Mouse (Mus musculus): ENCODE measurements around the gene St5. TPM values are rescaled to one million over a fixed set of nuclear protein-coding genes. Genes with fewer than 3 reads are reported as not detected.
A peak's percentile ranks its signal among the peaks of the same experiment; 100 is the strongest.

St5 gene
- polyA plus RNA-seq, 1 experiment from 2014 or later, result 53.5 TPM

DNA sequence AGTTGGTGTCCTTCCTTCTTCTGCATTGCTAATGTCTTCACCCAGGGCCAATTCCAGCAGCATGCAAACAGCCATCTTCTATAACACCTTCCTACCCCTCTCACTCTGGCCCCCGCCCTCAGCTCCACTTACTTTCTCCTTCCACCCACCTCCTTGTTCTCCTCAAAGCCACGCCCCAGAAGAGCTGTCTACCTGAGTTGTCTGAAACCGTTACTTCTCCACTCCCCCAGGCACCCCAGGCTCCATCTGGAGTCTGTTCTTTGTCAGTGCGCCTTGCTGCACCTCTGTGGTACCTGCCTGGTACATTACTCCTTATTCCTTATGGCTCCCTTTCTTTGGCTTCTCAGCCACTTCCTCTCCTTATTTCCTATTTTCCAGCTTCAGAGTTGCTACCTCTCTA is 170.3 kb downstream of the St5 start:
- Histone ChIP-seq H3K9me3 (replicated peaks) (no peaks in the 10 kb centered on the region), H3K36me3 (peaks cover 87% of the 10 kb centered on the region), H3K27ac (no peak overlapping the region), H3K27me3 (ENCODE audit: low read depth, poor library complexity, severe bottlenecking) (no peaks in the 10 kb centered on the region), H3K4me3 (no peak overlapping the region), H3K4me1 (no peaks in the 10 kb centered on the region)
- no peak for DNase-seq (ENCODE audit: low spot score)
- WGBS, result 71% methylated on average over 4 of the region's 4 CpGs

GRCm38 (mm10) chr7:109532691-109533090 is 170.7 kb downstream of the St5 start:
- WGBS, result 83% methylated on average over 3 of the region's 3 CpGs
- H3K36me3 ChIP-seq, result peaks cover 87% of the 10 kb centered on the region
- no peaks in the 10 kb centered on the region for H3K4me1 ChIP-seq
- no peaks in the 10 kb centered on the region for H3K27me3 ChIP-seq (ENCODE audit: low read depth, poor library complexity, severe bottlenecking)
- H3K27ac ChIP-seq, result no peak overlapping the region
- H3K4me3 ChIP-seq, result no peak overlapping the region
- H3K9me3 ChIP-seq (replicated peaks), result no peaks in the 10 kb centered on the region
- DNase-seq (ENCODE audit: low spot score), result no peak

GRCm38 (mm10) chr7:109531501-109531900 is 171.9 kb downstream of the St5 start:
- H3K9me3 ChIP-seq (replicated peaks), result no peaks in the 10 kb centered on the region
- no peak for DNase-seq (ENCODE audit: low spot score)
- H3K36me3 ChIP-seq, result peaks cover 89% of the 10 kb centered on the region
- H3K4me1 ChIP-seq, result no peaks in the 10 kb centered on the region
- no peaks in the 10 kb centered on the region for H3K27me3 ChIP-seq (ENCODE audit: low read depth, poor library complexity, severe bottlenecking)
- WGBS, result 87% methylated on average over 5 of the region's 5 CpGs
- H3K27ac ChIP-seq, result no peak overlapping the region
- no peak overlapping the region for H3K4me3 ChIP-seq

GRCm38 (mm10) chr7:109529741-109530140 is 173.7 kb downstream of the St5 start:
- H3K4me1 ChIP-seq, result no peaks in the 10 kb centered on the region
- DNase-seq (ENCODE audit: low spot score), result no peak
- H3K4me3 ChIP-seq, result no peak overlapping the region
- H3K36me3 ChIP-seq, result peaks cover 89% of the 10 kb centered on the region
- H3K27me3 ChIP-seq (ENCODE audit: low read depth, poor library complexity, severe bottlenecking), result no peaks in the 10 kb centered on the region
- no peaks in the 10 kb centered on the region for H3K9me3 ChIP-seq (replicated peaks)
- no peak overlapping the region for H3K27ac ChIP-seq
- WGBS, result 83% methylated on average over 2 of the region's 2 CpGs

DNA sequence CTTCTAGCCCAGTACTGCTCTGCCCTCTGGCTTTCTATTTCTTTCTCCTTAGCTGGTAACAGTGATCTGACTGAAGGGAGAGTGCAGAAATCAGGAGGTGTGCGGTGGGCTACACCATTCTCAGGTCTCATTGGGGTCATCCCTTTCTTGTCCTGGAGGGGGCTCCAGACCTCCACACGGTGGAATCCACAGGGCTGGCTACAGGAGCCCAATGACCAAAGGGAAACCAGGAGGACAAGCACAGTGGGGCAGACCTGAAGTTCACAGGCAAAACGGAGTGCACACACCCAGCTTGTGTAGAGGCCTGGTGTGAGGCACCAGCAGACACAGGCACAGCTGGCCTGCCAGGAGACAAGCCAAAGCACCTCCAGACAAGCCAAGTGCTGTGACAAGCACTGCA is 175.0 kb downstream of the St5 start:
- H3K27ac ChIP-seq, result no peak overlapping the region
- no peaks in the 10 kb centered on the region for H3K9me3 ChIP-seq (replicated peaks)
- 21% methylated on average over 3 of the region's 3 CpGs for WGBS
- H3K27me3 ChIP-seq (ENCODE audit: low read depth, poor library complexity, severe bottlenecking), result no peaks in the 10 kb centered on the region
- H3K4me3 ChIP-seq, result no peak overlapping the region
- H3K4me1 ChIP-seq, result no peaks in the 10 kb centered on the region
- H3K36me3 ChIP-seq, result peaks cover 89% of the 10 kb centered on the region
- peak; percentile 61 for DNase-seq (ENCODE audit: low spot score)

DNA sequence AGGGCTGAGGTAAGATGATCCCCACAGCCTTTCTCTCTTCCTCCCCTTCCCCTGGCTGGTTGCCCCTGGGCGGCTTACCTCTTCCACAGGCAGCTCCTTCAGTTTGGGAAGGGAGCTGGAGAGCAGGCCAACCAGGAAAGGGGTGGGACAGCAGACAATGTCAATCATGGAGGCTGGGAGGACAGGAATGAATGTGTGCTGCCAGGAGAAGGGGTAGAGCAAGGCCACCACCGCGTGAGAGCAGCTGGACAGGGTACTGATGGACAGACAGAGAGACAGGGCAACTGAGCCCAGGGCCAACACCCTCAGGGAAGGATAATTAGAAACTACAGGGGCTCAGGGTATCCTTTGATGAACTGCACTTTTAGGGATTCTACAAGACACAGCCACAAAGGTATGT is 175.9 kb downstream of the St5 start:
- DNase-seq (ENCODE audit: low spot score), result no peak
- H3K4me1 ChIP-seq, result no peaks in the 10 kb centered on the region
- H3K27me3 ChIP-seq (ENCODE audit: low read depth, poor library complexity, severe bottlenecking), result no peaks in the 10 kb centered on the region
- 65% methylated on average over 3 of the region's 3 CpGs for WGBS
- H3K27ac ChIP-seq, result no peak overlapping the region
- H3K9me3 ChIP-seq (replicated peaks), result no peaks in the 10 kb centered on the region
- peaks cover 91% of the 10 kb centered on the region for H3K36me3 ChIP-seq
- H3K4me3 ChIP-seq, result no peak overlapping the region

- Histone ChIP-seq H3K4me1 (peaks cover 3% of the 10 kb centered on the region), H3K27me3 (ENCODE audit: low read depth, poor library complexity, severe bottlenecking) (no peaks in the 10 kb centered on the region), H3K9me3 (replicated peaks) (no peaks in the 10 kb centered on the region), H3K36me3 (peaks cover 91% of the 10 kb centered on the region), H3K27ac (no peak overlapping the region), H3K4me3 (no peak overlapping the region)
- 65% methylated on average over 16 of the region's 16 CpGs for WGBS
- no peak for DNase-seq (ENCODE audit: low spot score)
Measured at GRCm38 (mm10) chr7:109525740-109526663, 177.4 kb downstream of the St5 start.

DNA sequence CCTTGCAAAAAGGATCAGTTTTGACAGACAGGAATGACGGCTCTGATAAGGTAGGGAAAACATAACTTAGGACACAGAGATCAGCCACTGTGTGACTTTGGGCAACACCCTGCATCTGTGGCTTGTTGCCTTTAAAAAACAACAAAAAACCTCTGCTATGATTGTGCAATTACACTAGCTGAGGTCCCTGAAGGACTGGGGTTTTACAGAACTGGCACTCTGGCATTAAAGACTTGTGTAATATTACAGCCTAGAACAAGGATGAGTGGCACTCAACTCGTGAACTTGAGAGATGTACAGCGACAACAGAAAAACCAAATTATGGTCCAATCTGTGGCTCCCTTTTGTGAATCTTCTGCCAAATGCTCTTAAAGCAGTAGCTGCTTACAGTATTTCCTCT is 178.6 kb downstream of the St5 start:
- DNase-seq (ENCODE audit: low spot score), result no peak
- Histone ChIP-seq H3K4me3 (no peak overlapping the region), H3K27me3 (ENCODE audit: low read depth, poor library complexity, severe bottlenecking) (no peaks in the 10 kb centered on the region), H3K36me3 (peaks cover 91% of the 10 kb centered on the region), H3K27ac (no peak overlapping the region), H3K4me1 (peaks cover 16% of the 10 kb centered on the region), H3K9me3 (replicated peaks) (no peaks in the 10 kb centered on the region)
- 90% methylated on average over 3 of the region's 3 CpGs for WGBS

DNA sequence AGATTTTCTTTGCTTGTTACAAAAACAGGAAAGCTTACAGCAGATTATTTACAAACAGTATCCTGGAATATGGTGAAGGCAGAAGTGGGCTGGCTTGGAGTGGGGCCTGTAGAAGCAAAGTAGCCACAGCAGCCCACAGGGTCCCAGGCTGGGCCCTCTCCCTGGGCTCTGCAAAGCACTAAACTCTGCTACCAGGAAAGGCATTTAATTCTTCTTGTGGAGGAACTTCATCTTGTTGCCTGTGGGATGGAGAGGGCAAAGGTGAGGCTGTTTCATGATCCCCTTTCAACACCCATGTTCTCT is 179.0 kb downstream of the St5 start:
- H3K27ac ChIP-seq, result no peak overlapping the region
- no peak overlapping the region for H3K4me3 ChIP-seq
- peaks cover 89% of the 10 kb centered on the region for H3K36me3 ChIP-seq
- H3K4me1 ChIP-seq, result peaks cover 16% of the 10 kb centered on the region
- H3K27me3 ChIP-seq (ENCODE audit: low read depth, poor library complexity, severe bottlenecking), result no peaks in the 10 kb centered on the region
- DNase-seq (ENCODE audit: low spot score), result no peak
- no peaks in the 10 kb centered on the region for H3K9me3 ChIP-seq (replicated peaks)

- peaks cover 89% of the 10 kb centered on the region for H3K36me3 ChIP-seq
- no peak overlapping the region for H3K27ac ChIP-seq
- DNase-seq (ENCODE audit: low spot score), result no peak
- H3K27me3 ChIP-seq (ENCODE audit: low read depth, poor library complexity, severe bottlenecking), result no peaks in the 10 kb centered on the region
- no peaks in the 10 kb centered on the region for H3K9me3 ChIP-seq (replicated peaks)
- H3K4me3 ChIP-seq, result no peak overlapping the region
- 52% methylated on average over 6 of the region's 6 CpGs for WGBS
- H3K4me1 ChIP-seq, result peaks cover 16% of the 10 kb centered on the region
Measured at GRCm38 (mm10) chr7:109523741-109524441, 179.5 kb downstream of the St5 start.

DNA sequence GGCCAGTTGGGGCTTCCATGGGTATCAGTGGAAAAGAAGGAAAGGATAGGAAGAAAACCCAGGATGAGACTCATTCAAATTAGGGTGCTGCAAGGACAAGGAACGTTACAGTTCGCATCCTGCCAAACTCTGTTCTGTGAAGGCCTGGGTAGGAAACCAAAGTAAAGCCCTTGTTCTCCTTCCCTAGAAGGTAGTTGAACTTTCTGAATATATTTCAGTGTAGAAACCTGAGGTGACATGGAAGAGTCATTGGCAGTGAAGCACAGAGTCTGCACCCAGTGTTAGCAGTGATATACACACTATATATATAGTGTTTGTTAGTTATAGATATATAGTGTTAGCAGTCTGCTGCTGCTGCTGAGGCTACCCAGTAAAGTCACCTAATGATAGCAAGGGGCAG is 180.1 kb downstream of the St5 start:
- no peaks in the 10 kb centered on the region for H3K27me3 ChIP-seq (ENCODE audit: low read depth, poor library complexity, severe bottlenecking)
- no peak for DNase-seq (ENCODE audit: low spot score)
- no peak overlapping the region for H3K4me3 ChIP-seq
- H3K27ac ChIP-seq, result no peak overlapping the region
- peaks cover 16% of the 10 kb centered on the region for H3K4me1 ChIP-seq
- H3K9me3 ChIP-seq (replicated peaks), result no peaks in the 10 kb centered on the region
- 61% methylated on average over 2 of the region's 2 CpGs for WGBS
- H3K36me3 ChIP-seq, result peaks cover 86% of the 10 kb centered on the region

DNA sequence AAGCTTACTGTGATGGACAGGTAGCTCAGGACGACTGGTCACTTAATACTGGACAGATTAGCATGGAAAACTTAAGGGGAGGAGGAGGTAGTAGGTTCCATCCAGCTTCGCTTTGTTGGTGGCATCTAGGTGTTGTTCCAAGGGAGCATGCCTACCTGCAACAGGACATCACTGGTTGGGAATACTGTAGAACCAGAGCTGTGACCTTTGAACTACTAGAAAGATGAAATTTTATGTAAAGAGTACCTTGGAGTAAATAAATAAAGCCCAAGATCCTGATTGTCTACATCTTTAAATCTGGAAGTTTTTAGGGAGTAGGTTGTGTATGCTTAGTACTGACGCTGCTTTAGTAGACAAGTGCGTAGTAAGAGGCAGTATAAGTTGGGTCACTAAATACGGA is 181.3 kb downstream of the St5 start:
- Histone ChIP-seq H3K36me3 (peaks cover 73% of the 10 kb centered on the region), H3K27ac (no peak overlapping the region), H3K9me3 (replicated peaks) (no peaks in the 10 kb centered on the region), H3K27me3 (ENCODE audit: low read depth, poor library complexity, severe bottlenecking) (no peaks in the 10 kb centered on the region), H3K4me1 (peaks cover 24% of the 10 kb centered on the region), H3K4me3 (no peak overlapping the region)
- WGBS, result 83% methylated on average over 5 of the region's 5 CpGs
- no peak for DNase-seq (ENCODE audit: low spot score)

- H3K36me3 ChIP-seq, result peaks cover 52% of the 10 kb centered on the region
Measured at GRCm38 (mm10) chr7:109519936-109520335, 183.5 kb downstream of the St5 start.

More at GRCm38 (mm10) chr7:109519936-109520335, 183.5 kb downstream of the St5 start:
- peak overlapping the region; percentile 98 for H3K4me3 ChIP-seq
- peaks cover 24% of the 10 kb centered on the region for H3K4me1 ChIP-seq
- no peaks in the 10 kb centered on the region for H3K9me3 ChIP-seq (replicated peaks)
- no peaks in the 10 kb centered on the region for H3K27me3 ChIP-seq (ENCODE audit: low read depth, poor library complexity, severe bottlenecking)
- DNase-seq (ENCODE audit: low spot score), result no peak
- H3K27ac ChIP-seq, result peak overlapping the region; percentile 98
- 7% methylated on average over 10 of the region's 10 CpGs for WGBS

Data from limb, embryonic 10.5 days (tissue).